Mouse (Mus musculus) olfactory bulb, adult 2 months (tissue): ENCODE measurements around the gene Ptpn14.

Experiments
- CTCF ChIP-seq: fragments of 200-500 bp; IDR thresholded peaks from 2 replicates; pipeline ENCODE4 v1.5.1; 2012; ENCODE audit warnings: low read depth, mild to moderate bottlenecking, low read length, moderate library complexity; ENCODE audit not compliant: insufficient read depth
- POLR2A ChIP-seq: fragments of 200-500 bp; IDR thresholded peaks from 2 replicates; pipeline ENCODE4 v1.6.1; 2012; ENCODE audit warnings: mild to moderate bottlenecking, low read depth, low read length, moderate library complexity; ENCODE audit not compliant: insufficient read depth

GRCm38 (mm10) chr1:189700186-189700585 lies 27.9 kb upstream of the Ptpn14 start:
- TF ChIP-seq CTCF (no peak), POLR2A (no peak)
